Comparison of ENCODE assay signal across 20 mouse cellular contexts in genomic region chr15:103473182-103473581, GRCm38 (mm10). TPM values are rescaled to one million over a fixed set of nuclear protein-coding genes. Genes with fewer than 3 reads are reported as not detected.
"Had no signal": no experiment of that assay in that cellular context is flagged by ENCODE, and none has a peak within 500 bp of the region (broad histone marks: within the 10 kb centered on the region; RNA-seq: fewer than 3 reads in every experiment).

No protein-coding gene starts in this region.

- H3K4me3 ChIP-seq: layer of hippocampus, adult 2 months; liver, embryonic 13.5 days; midbrain, embryonic 12.5 days; midbrain, embryonic 15.5 days; neural tube, embryonic 12.5 days; neural tube, embryonic 15.5 days; stomach, embryonic 15.5 days had no signal

- ATAC-seq: intestine, postnatal 0 days; midbrain, embryonic 15.5 days had no signal

- DNase-seq: kidney, adult 2 months; kidney, postnatal 25 days; layer of hippocampus, postnatal 36 days; liver, embryonic 13.5 days; lung, adult 2 months; right cerebral cortex, postnatal 14 days; spleen, adult 18-20 months; thymus, postnatal 25 days had no signal

- H3K27ac ChIP-seq: kidney, postnatal 0 days; layer of hippocampus, adult 2 months; liver, embryonic 13.5 days; macrophage; midbrain, embryonic 12.5 days; midbrain, embryonic 15.5 days; neural tube, embryonic 12.5 days; neural tube, embryonic 15.5 days; stomach, embryonic 15.5 days had no signal

RNA-seq across cellular contexts. Expression of gene Gtsf2, which starts 24.9 kb away (rescaled TPM):
- total RNA-seq: layer of hippocampus, adult 2 months; layer of hippocampus, postnatal 10 days; layer of hippocampus, postnatal 36 days; liver, adult 2 months; megakaryocyte, adult 5-6 weeks had no signal

RNA-seq across cellular contexts. Expression of gene Gtsf1, which starts 42.9 kb away (rescaled TPM):
- total RNA-seq: layer of hippocampus, adult 2 months; layer of hippocampus, postnatal 10 days; layer of hippocampus, postnatal 36 days; liver, adult 2 months had no signal
